Mouse (Mus musculus) ES-Bruce4 (cell line): ENCODE measurements at regions not wholly inside any gene's neighbourhood (a gene's known extent, or its start where the extent isn't known, plus 50 kb on each side); places are given as distances from the start of the nearest gene placed in this dataset.

Experiments
- CTCF ChIP-seq: IDR thresholded peaks from one replicate; pipeline ENCODE4 v1.8.1; 2011; ENCODE audit warnings: low read depth, low read length
- EP300 ChIP-seq: IDR thresholded peaks from 2 replicates; pipeline ENCODE4 v1.6.1; 2011; ENCODE audit warnings: low read depth, low read length; ENCODE audit not compliant: insufficient read depth
- POLR2A ChIP-seq: IDR thresholded peaks from one replicate; pipeline ENCODE4 v1.8.1; 2011; ENCODE audit warnings: low read length; ENCODE audit not compliant: insufficient read depth

DNA sequence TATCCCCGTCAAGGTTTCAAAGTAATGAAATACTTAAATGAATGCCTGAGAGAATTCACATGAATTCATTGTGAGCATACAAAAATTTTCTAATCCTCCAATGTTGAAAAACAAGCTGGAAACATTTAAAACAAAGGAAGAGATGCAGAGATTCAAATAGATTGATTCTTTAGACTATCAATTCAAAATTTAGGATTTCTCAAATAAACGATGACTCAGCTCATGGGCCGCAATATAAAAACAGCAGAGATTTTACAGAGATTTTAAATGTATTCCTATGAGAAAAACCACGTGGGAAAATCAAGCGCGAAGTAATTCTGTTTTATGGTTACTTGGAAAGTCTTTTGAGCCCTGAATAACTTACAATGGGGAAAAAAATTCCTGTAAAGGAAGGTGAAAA, 93.8 kb downstream of the Cox7c start:
- TF ChIP-seq CTCF (no peak), POLR2A (no peak), EP300 (no peak)
